Mouse (Mus musculus) thymus, adult 2 months (tissue): ENCODE measurements around the gene Atp2b4.

Experiments used
- CTCF ChIP-seq: fragments of 200-500 bp; IDR thresholded peaks from 2 replicates; pipeline ENCODE4 v1.5.1; 2012; ENCODE audit warnings: mild to moderate bottlenecking, control low read depth, low read length, moderate library complexity, borderline replicate concordance; ENCODE audit not compliant: control insufficient read depth, poor library complexity, insufficient read depth; ENCODE audit errors: extremely low read depth
- POLR2A ChIP-seq: fragments of 200-500 bp; IDR thresholded peaks from 2 replicates; pipeline ENCODE4 v1.6.1; 2012; ENCODE audit warnings: mild to moderate bottlenecking, low read length, control low read depth, moderate library complexity; ENCODE audit not compliant: control insufficient read depth, poor library complexity, insufficient read depth; ENCODE audit errors: extremely low read depth

- TF ChIP-seq POLR2A (no peak), CTCF (no peak)
Measured at GRCm38 (mm10) chr1:133741881-133742434, 58.9 kb downstream of the Atp2b4 start.
